Mouse (Mus musculus) ES-Bruce4 (cell line): Measurements from ENCODE around the gene Riiad1.

Experiments
- CTCF ChIP-seq: IDR thresholded peaks from one replicate; pipeline ENCODE4 v1.8.1; 2011; ENCODE audit warnings: low read depth, low read length
- EP300 ChIP-seq: IDR thresholded peaks from 2 replicates; pipeline ENCODE4 v1.6.1; 2011; ENCODE audit warnings: low read depth, low read length; ENCODE audit not compliant: insufficient read depth
- POLR2A ChIP-seq: IDR thresholded peaks from one replicate; pipeline ENCODE4 v1.8.1; 2011; ENCODE audit warnings: low read length; ENCODE audit not compliant: insufficient read depth

DNA sequence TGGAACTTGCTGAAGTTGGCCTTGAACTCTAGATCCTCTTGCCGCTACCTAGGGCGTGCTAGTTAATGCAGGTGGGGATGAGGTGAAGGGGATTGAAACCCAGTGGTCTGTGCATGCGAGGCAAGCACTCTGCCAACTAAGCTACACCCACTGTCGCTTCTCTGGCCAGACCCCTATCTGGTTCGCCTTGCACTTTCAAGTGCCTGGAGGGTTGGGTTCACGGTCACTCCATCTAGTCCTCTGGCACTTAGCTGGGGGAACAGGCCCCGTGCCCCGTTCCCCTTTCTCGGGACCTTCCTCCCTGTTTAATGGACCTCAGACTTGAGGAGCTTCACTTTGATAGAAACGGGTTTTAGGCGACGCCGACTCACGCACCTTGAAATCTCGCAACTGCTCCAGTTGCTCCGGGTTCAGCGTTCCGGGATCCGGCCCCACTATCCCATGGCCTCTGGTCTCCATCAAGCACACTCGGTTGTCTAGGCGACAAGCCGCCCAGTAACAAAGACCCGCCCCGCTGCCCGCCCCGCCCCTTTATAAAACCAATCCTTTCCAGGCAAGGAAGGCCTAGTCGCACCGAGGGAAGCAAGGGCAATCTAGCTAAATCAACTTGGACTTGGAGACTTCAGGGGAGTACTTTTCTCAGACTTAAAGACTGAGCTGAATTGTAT lies 7.6 kb downstream of the Riiad1 start:
- TF ChIP-seq CTCF (no peak), POLR2A (no peak), EP300 (no peak)
